Mouse (Mus musculus) cerebellum, adult 2 months (tissue): ENCODE results near the gene Saa4. TPM values are rescaled to one million over a fixed set of nuclear protein-coding genes. Genes with fewer than 3 reads are reported as not detected.

Experiments
- DNase-seq, 2 experiments: peaks; one replicate each; pipeline ENCODE4 v3.0.0; 2021
- H3K27ac ChIP-seq: fragments of 200-500 bp; 2 replicates; pipeline ENCODE4 v1.5.1; 2012; ENCODE audit warnings: low read length, control low read depth, inconsistent platforms; ENCODE audit not compliant: insufficient read depth
- H3K27me3 ChIP-seq: fragments of 200-500 bp; 2 replicates; pipeline ENCODE4 v1.6.1; 2012; ENCODE audit warnings: inconsistent platforms, mild to moderate bottlenecking, low read length, moderate library complexity; ENCODE audit not compliant: control insufficient read depth, insufficient read depth
- H3K4me1 ChIP-seq: fragments of 200-500 bp; 2 replicates; pipeline ENCODE4 v1.6.1; 2011; ENCODE audit warnings: low read length; ENCODE audit not compliant: control insufficient read depth, insufficient read depth
- H3K4me3 ChIP-seq: fragments of 200-500 bp; replicated peaks from 2 replicates; pipeline ENCODE3; 2011; ENCODE audit warnings: mild to moderate bottlenecking, low read depth, low read length, control low read depth; ENCODE audit not compliant: insufficient read depth
- CTCF ChIP-seq: fragments of 200-500 bp; IDR thresholded peaks from 2 replicates; pipeline ENCODE4 v1.5.1; 2011; ENCODE audit warnings: low read depth, mild to moderate bottlenecking, control low read depth, low read length, moderate library complexity, borderline replicate concordance; ENCODE audit not compliant: insufficient read depth
- POLR2A ChIP-seq: fragments of 200-500 bp; IDR thresholded peaks from 2 replicates; pipeline ENCODE4 v1.6.1; 2011; ENCODE audit warnings: low read length, control low read depth, borderline replicate concordance; ENCODE audit not compliant: insufficient read depth
- WGBS: fragments of 180-500 bp; shearing (Covaris S2); methylation state at CpG from one replicate; pipeline ENCODE4 v1.1.7; 2018; 5-methylcytosine and 5-hydroxymethylcytosine counted together
- polyA plus RNA-seq: library from polyadenylated mRNA; depleted of rRNA; stranded (reverse); fragments of >200 nt; gene quantifications from 2 replicates; pipeline ENCODE4 v1.2.3, GENCODE M21; 2012; rRNA removed

Gene Saa4
- not detected in 2 replicates for polyA plus RNA-seq

DNA sequence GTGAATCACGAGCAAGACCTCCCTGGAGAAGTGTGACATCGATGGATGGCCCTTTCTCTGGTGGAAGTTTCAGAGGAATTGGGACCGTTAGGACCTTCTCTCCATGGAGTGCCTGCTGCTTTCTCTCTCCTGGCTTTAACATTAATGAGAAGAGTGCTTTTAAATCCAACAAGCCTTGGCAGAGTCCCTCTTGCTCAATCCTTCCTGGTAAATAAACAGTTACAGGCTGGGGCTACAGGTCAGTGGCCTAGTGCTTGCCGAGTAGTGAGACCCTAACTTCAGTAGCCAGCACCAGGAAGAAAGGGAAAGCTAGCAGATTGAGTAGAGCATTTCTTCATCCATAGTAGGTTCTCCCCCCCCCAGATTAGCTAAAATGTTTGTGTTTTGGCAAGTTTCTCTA, at the start of gene Saa4:
Saa4 (minus strand) TSS at position 146 of the 400 bp plus-strand sequence.
- H3K4me3 ChIP-seq = no peak within 1 kb of the TSS
- DNase-seq = no peak
- TF ChIP-seq POLR2A = no peak
- H3K4me1 ChIP-seq = no peaks in the 10 kb centered on the region
- no peak within 1 kb of the TSS for H3K27ac ChIP-seq
- 96% methylated on average over 4 of the region's 4 CpGs for WGBS
- no peaks in the 10 kb centered on the region for H3K27me3 ChIP-seq

- no peak overlapping the region for H3K27ac ChIP-seq
- 48% methylated on average over 4 of the region's 4 CpGs for WGBS
- H3K27me3 ChIP-seq = no peaks in the 10 kb centered on the region
- DNase-seq = peak; percentile 70 to 78
- H3K4me1 ChIP-seq = no peaks in the 10 kb centered on the region; the same call in 1 of the 2 replicates
- no peak overlapping the region for H3K4me3 ChIP-seq
- TF ChIP-seq CTCF (peak; percentile 98), POLR2A (no peak)
Observed at GRCm38 (mm10) chr7:46770706-46771105, 38.3 kb upstream of the Saa4 start.

- Histone ChIP-seq H3K27ac (no peak overlapping the region), H3K27me3 (no peaks in the 10 kb centered on the region), H3K4me3 (no peak overlapping the region), H3K4me1 (no peaks in the 10 kb centered on the region; the same call in 1 of the 2 replicates)
- no peak for TF ChIP-seq CTCF
- no peak for TF ChIP-seq POLR2A
- DNase-seq = no peak
- WGBS = 98% methylated on average over 7 of the region's 7 CpGs
Observed at GRCm38 (mm10) chr7:46768451-46768850, 36.0 kb upstream of the Saa4 start.

DNA sequence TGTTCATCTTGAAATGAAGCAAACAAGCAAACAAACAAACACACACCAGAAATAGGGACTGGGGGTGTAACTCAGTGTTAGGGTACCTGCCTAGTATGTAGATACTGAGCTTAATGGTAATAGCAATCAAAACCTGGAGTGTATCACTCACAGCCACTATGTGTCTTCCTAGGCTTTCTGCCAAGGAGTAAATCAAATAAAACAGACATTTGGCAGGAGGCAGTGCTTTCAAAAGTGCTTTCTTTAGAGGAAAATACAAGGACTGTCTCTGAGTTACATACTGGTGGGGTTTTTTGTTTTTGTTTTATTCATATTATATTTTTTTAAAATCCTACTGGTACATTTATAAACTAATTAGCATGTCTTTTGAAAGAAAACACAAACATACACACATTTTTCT, 35.0 kb upstream of the Saa4 start:
- H3K4me1 ChIP-seq = no peaks in the 10 kb centered on the region; the same call in 1 of the 2 replicates
- H3K27ac ChIP-seq = no peak overlapping the region
- DNase-seq = no peak
- no peaks in the 10 kb centered on the region for H3K27me3 ChIP-seq
- TF ChIP-seq POLR2A (no peak), CTCF (no peak)
- H3K4me3 ChIP-seq = no peak overlapping the region

DNA sequence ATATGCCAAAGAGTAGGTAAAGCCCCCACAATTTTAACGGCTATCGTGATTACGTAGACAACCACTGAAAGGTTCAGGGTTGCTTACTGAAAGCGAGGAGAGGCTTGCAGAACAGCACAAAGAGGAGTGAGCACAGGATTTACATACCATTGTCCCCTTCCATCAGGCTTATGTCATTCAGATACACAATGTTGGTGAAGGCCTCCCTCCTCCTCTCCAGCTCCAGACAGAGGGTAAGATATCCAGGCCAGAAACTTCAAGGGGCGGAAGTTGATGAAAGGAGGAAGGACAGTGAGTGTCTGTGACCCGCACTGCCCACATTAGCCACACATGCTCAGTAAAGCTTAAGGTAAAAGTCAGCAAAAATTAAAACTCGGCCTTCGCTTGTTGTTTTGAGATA, 32.3 kb upstream of the Saa4 start:
- Histone ChIP-seq H3K27me3 (no peaks in the 10 kb centered on the region), H3K4me3 (no peak overlapping the region), H3K27ac (no peak overlapping the region), H3K4me1 (no peaks in the 10 kb centered on the region)
- no peak for TF ChIP-seq POLR2A
- TF ChIP-seq CTCF = no peak
- 91% methylated on average over 8 of the region's 8 CpGs for WGBS
- DNase-seq = no peak

DNA sequence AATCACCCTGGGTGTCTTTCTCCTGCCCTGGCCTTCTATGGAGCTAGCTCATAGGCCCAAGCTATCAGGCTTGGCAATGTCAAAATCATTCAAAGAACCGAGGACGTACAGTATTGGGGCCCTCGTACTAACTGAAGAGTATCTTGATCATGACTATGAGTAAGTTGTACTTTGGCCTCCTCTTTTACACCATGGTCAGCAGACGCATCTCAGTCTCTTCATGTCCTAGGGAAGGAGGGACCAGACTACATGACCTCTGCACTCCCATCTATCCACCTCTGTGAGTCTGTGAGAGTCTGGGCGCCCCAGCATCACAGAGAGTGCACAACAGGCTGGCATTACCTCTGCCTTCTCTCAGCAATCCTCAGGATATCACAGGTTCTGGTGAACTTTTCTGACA, 30.2 kb upstream of the Saa4 start:
- H3K4me1 ChIP-seq = no peaks in the 10 kb centered on the region
- H3K27me3 ChIP-seq = no peaks in the 10 kb centered on the region
- no peak for DNase-seq
- H3K4me3 ChIP-seq = no peak overlapping the region
- no peak overlapping the region for H3K27ac ChIP-seq
- no peak for TF ChIP-seq CTCF
- TF ChIP-seq POLR2A = no peak
- 95% methylated on average over 5 of the region's 5 CpGs for WGBS

GRCm38 (mm10) chr7:46761049-46761795, 28.8 kb upstream of the Saa4 start:
- Histone ChIP-seq H3K27ac (no peak overlapping the region), H3K27me3 (no peaks in the 10 kb centered on the region), H3K4me3 (no peak overlapping the region), H3K4me1 (no peaks in the 10 kb centered on the region)
- 73% methylated on average over 11 of the region's 11 CpGs for WGBS
- no peak for DNase-seq
- TF ChIP-seq POLR2A (no peak), CTCF (no peak)

DNA sequence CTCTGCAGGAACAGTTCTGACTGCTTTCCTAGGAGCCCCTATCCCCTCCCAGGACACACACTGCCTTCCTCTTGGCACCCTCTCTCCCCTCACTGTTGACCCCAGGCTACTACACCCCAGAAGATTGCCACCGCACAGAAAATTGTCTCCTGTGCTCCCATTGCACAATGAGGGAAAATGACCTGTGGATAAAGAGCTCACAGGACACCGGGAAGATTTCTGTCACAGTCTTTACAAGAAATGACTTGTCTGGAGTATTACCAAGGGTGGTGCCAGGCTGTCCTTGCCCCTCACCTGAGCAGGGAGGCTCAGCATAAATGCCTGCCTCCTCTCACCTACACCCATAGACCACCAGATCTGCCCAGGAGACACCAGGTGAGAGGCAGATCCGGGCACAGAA, 19.1 kb upstream of the Saa4 start, which contains the start of gene Saa2:
Saa2 (plus strand) TSS at position 301 of the 400 bp plus-strand sequence.
- no peak for DNase-seq
- TF ChIP-seq CTCF (no peak), POLR2A (no peak)
- WGBS = 52% methylated on average over 3 of the region's 3 CpGs
- Histone ChIP-seq H3K27me3 (no peaks in the 10 kb centered on the region), H3K4me3 (no peak within 1 kb of the TSS), H3K27ac (no peak within 1 kb of the TSS), H3K4me1 (peaks cover 14% of the 10 kb centered on the region)

GRCm38 (mm10) chr7:46748459-46748858, 16.1 kb upstream of the Saa4 start:
- no peak overlapping the region for H3K4me3 ChIP-seq
- H3K4me1 ChIP-seq = peaks cover 10% of the 10 kb centered on the region
- TF ChIP-seq POLR2A (no peak), CTCF (no peak)
- DNase-seq = no peak
- no peak overlapping the region for H3K27ac ChIP-seq
- no peaks in the 10 kb centered on the region for H3K27me3 ChIP-seq
- 75% methylated on average over 3 of the region's 3 CpGs for WGBS
